Mouse (Mus musculus) stomach, postnatal 0 days (tissue): ENCODE data around the gene Adora1. TPM values are rescaled to one million over a fixed set of nuclear protein-coding genes. Genes with fewer than 3 reads are reported as not detected.
A peak's percentile ranks its signal among the peaks of the same experiment; 100 is the strongest.

ENCODE experiments used
- ATAC-seq: fragments of 200-750 bp; cut with Nextera tagmentation; 2 replicates; pipeline ENCODE4 v1.8.0; 2017; ENCODE audit not compliant: low FRiP score, low TSS enrichment
- DNase-seq: peaks from one replicate; pipeline ENCODE4 v3.0.0-alpha.2; 2016; ENCODE audit warnings: low spot score
- H3K27ac ChIP-seq: fragments of 300-500 bp; sonication (generic); replicated peaks from 2 replicates; pipeline ENCODE4 v1.5.1; 2014; ENCODE audit warnings: mild to moderate bottlenecking, control low read depth
- H3K27me3 ChIP-seq: fragments of 300-500 bp; sonication (generic); 2 replicates; pipeline ENCODE4 v1.6.1; 2014; ENCODE audit warnings: low read length; ENCODE audit not compliant: control insufficient read depth, insufficient read depth
- H3K36me3 ChIP-seq: fragments of 300-500 bp; sonication (generic); 2 replicates; pipeline ENCODE4 v1.6.1; 2014; ENCODE audit warnings: low read length, mixed read lengths; ENCODE audit not compliant: control insufficient read depth, insufficient read depth
- H3K4me1 ChIP-seq: fragments of 300-500 bp; sonication (generic); replicated peaks from 2 replicates; pipeline ENCODE4 v1.6.1; 2014; ENCODE audit warnings: antibody characterized with exemption; ENCODE audit not compliant: control insufficient read depth, insufficient read depth
- H3K4me2 ChIP-seq: fragments of 300-500 bp; sonication (generic); replicated peaks from 2 replicates; pipeline ENCODE4 v1.6.1; 2014; ENCODE audit warnings: low read depth, mild to moderate bottlenecking, control low read depth, moderate library complexity
- H3K4me3 ChIP-seq: fragments of 300-500 bp; sonication (generic); 2 replicates; pipeline ENCODE4 v1.5.1; 2014; ENCODE audit warnings: low read depth, low read length, control low read depth
- H3K9ac ChIP-seq: fragments of 300-500 bp; sonication (generic); 2 replicates; pipeline ENCODE4 v1.6.1; 2014; ENCODE audit warnings: mild to moderate bottlenecking, low read length, control low read depth, mixed read lengths
- H3K9me3 ChIP-seq: fragments of 300-500 bp; sonication (generic); 2 replicates; pipeline ENCODE4 v1.6.1; 2016; ENCODE audit warnings: low read length; ENCODE audit not compliant: control insufficient read depth
- CTCF ChIP-seq: IDR thresholded peaks from 2 replicates; pipeline ENCODE4 v1.5.1; 2016; ENCODE audit warnings: antibody characterized with exemption, low read depth, mild to moderate bottlenecking, moderate library complexity
- EP300 ChIP-seq: optimal IDR thresholded peaks from 2 replicates; pipeline ENCODE3; 2016; ENCODE audit warnings: antibody characterized with exemption
- WGBS: fragments of 180-500 bp; shearing (Covaris S2); extraction: QIAGEN DNeasy Blood & Tissue Kit; methylation state at CpG from one replicate; pipeline ENCODE4 v1.1.7; 2014; 5-methylcytosine and 5-hydroxymethylcytosine counted together
- polyA plus RNA-seq: library from polyadenylated mRNA; unstranded; fragments of >200 nt; fragmentation: Nextera tagmentation; extraction: Ambion mirVana; gene quantifications from 2 replicates; pipeline ENCODE4 v1.2.1, GENCODE M21; 2015

Gene Adora1
- polyA plus RNA-seq, 1 experiment from 2014 or later, result 11.2 TPM

- Histone ChIP-seq H3K9ac (no peak overlapping the region), H3K9me3 (no peaks in the 10 kb centered on the region), H3K27me3 (no peaks in the 10 kb centered on the region), H3K27ac (no peak overlapping the region), H3K36me3 (no peaks in the 10 kb centered on the region), H3K4me2 (no peak overlapping the region), H3K4me3 (no peak overlapping the region), H3K4me1 (no peaks in the 10 kb centered on the region)
- ATAC-seq (no peak), DNase-seq (no peak)
- 90% methylated on average over 3 of the region's 3 CpGs for WGBS
- no peak for TF ChIP-seq CTCF
- no peak for TF ChIP-seq EP300
Observed at GRCm38 (mm10) chr1:134166547-134166946, 68.7 kb downstream of the Adora1 start.

GRCm38 (mm10) chr1:134164454-134164853 is 70.8 kb downstream of the Adora1 start:
- WGBS, result 61% methylated on average over 4 of the region's 4 CpGs
- no peak for ATAC-seq
- H3K9me3 ChIP-seq, result no peaks in the 10 kb centered on the region

DNA sequence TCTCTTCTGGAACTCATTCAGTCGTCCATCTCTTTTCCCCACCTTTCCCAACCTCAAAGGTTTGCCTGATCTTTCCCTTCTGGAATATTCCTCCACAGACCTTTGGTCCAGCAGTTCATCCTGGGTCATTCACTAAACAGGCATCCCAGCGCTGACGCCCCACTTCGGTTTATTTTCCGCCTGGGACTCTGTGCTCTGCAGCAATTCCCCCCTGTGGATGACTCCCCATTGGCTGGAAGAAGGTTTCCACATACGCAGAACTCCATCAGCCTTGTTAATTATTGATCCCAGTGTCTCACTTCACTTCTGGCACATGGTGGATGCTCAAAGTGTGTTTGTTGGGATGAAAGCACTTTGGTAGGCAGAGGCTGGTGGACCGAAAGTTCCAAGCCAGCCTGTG is 71.8 kb downstream of the Adora1 start:
- no peaks in the 10 kb centered on the region for H3K4me1 ChIP-seq
- H3K4me2 ChIP-seq, result no peak overlapping the region
- no peak for DNase-seq
- H3K27me3 ChIP-seq, result no peaks in the 10 kb centered on the region
- WGBS, result 82% methylated on average over 7 of the region's 7 CpGs
- no peak overlapping the region for H3K27ac ChIP-seq
- H3K9me3 ChIP-seq, result no peaks in the 10 kb centered on the region
- TF ChIP-seq CTCF, result no peak
- TF ChIP-seq EP300, result no peak
- H3K36me3 ChIP-seq, result no peaks in the 10 kb centered on the region
- no peak overlapping the region for H3K9ac ChIP-seq
- H3K4me3 ChIP-seq, result no peak overlapping the region
- no peak for ATAC-seq

More at GRCm38 (mm10) chr1:134164454-134164853, 70.8 kb downstream of the Adora1 start:
- Histone ChIP-seq H3K4me2 (no peak overlapping the region), H3K4me3 (no peak overlapping the region), H3K27me3 (no peaks in the 10 kb centered on the region), H3K4me1 (no peaks in the 10 kb centered on the region), H3K27ac (no peak overlapping the region), H3K9ac (no peak overlapping the region), H3K36me3 (no peaks in the 10 kb centered on the region)
- TF ChIP-seq EP300, result no peak
- no peak for TF ChIP-seq CTCF
- no peak for DNase-seq

GRCm38 (mm10) chr1:134162510-134163225 is 72.6 kb downstream of the Adora1 start:
- peak; percentile 30; the same call in 1 of the 2 replicates for TF ChIP-seq CTCF
- TF ChIP-seq EP300, result no peak
- H3K36me3 ChIP-seq, result no peaks in the 10 kb centered on the region
- no peak overlapping the region for H3K9ac ChIP-seq
- no peaks in the 10 kb centered on the region for H3K4me1 ChIP-seq
- H3K27me3 ChIP-seq, result no peaks in the 10 kb centered on the region
- no peak overlapping the region for H3K4me3 ChIP-seq
- DNase-seq (no peak), ATAC-seq (peak; percentile 59)
- no peaks in the 10 kb centered on the region for H3K9me3 ChIP-seq
- 69% methylated on average over 6 of the region's 6 CpGs for WGBS
- no peak overlapping the region for H3K27ac ChIP-seq
- no peak overlapping the region for H3K4me2 ChIP-seq

DNA sequence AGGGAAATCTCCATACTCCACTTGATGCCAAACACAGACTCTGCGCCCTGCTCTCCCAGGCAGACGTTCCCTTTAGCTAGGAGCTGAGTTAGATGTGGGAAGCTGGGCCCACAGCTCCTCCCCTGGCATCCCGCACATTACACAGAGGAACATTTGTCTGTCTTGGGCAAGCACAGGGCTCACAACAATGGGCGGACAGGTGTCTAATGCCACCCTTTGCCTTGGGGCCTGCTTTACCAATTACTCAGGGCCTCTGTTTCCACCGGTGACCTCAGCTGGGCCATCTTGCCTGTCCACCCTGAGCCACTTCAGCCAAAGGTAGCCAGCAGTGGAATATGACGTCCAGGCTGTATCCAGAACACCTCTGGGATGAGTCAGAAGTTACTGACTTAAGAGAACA is 73.8 kb downstream of the Adora1 start:
- no peak overlapping the region for H3K4me3 ChIP-seq
- no peaks in the 10 kb centered on the region for H3K4me1 ChIP-seq
- H3K4me2 ChIP-seq, result no peak overlapping the region
- no peaks in the 10 kb centered on the region for H3K9me3 ChIP-seq
- no peaks in the 10 kb centered on the region for H3K27me3 ChIP-seq
- no peaks in the 10 kb centered on the region for H3K36me3 ChIP-seq
- no peak for TF ChIP-seq CTCF
- no peak for TF ChIP-seq EP300
- no peak overlapping the region for H3K27ac ChIP-seq
- no peak overlapping the region for H3K9ac ChIP-seq
- no peak for DNase-seq
- 75% methylated on average over 6 of the region's 6 CpGs for WGBS
- ATAC-seq, result no peak

GRCm38 (mm10) chr1:134160404-134160803 is 74.8 kb downstream of the Adora1 start:
- no peak overlapping the region for H3K4me3 ChIP-seq
- H3K27me3 ChIP-seq, result no peaks in the 10 kb centered on the region
- no peak overlapping the region for H3K27ac ChIP-seq
- no peaks in the 10 kb centered on the region for H3K9me3 ChIP-seq
- WGBS, result 68% methylated on average over 3 of the region's 3 CpGs
- no peaks in the 10 kb centered on the region for H3K4me1 ChIP-seq
- TF ChIP-seq EP300 (no peak), CTCF (no peak)
- DNase-seq (no peak), ATAC-seq (no peak)
- no peak overlapping the region for H3K4me2 ChIP-seq
- H3K36me3 ChIP-seq, result no peaks in the 10 kb centered on the region
- no peak overlapping the region for H3K9ac ChIP-seq
